ENCODE assay signal across 11 mouse cellular contexts in the genomic region with DNA sequence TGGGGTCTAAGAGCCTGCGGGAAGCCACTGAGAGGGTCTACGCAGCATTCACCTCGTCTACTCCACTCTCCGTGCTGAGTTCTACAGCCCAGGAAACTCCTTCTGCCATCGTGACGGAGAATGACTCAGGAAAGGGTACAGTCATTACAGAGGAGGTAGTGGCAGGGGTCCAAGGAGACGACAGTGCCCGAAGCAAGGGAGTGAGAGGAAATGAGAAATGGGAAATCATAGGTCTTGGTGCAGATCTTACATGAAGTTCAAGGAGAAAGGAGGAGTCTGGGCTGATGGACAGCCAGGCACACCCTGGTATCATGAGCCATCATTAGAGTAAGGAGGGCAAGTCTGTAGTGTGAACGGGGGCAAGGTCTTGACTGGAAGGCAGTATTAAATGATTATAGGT. TPM values are rescaled to one million over a fixed set of nuclear protein-coding genes. Genes with fewer than 3 reads are reported as not detected.
A peak's percentile ranks its signal among the peaks of the same experiment; 100 is the strongest.
DNase-seq lines count a peak whose midpoint lies in the region; ATAC-seq and TF ChIP-seq lines count a peak whose summit lies in the region.
"Had no signal": no experiment of that assay in that cellular context is flagged by ENCODE, and none has a peak within 500 bp of the region (broad histone marks: within the 10 kb centered on the region; RNA-seq: fewer than 3 reads in every experiment).

No protein-coding gene starts in this region.

- no peak overlapping the region for H3K9ac ChIP-seq in kidney, embryonic 14.5 days (ENCODE audit: low read depth, low read length)
- no peak overlapping the region for H3K9ac ChIP-seq in limb, embryonic 14.5 days (ENCODE audit: low read depth, low read length, severe bottlenecking)
- no peak overlapping the region for H3K9ac ChIP-seq in liver, embryonic 11.5 days (ENCODE audit: low read depth, low read length)

- no peaks in the 10 kb centered on the region for H3K27me3 ChIP-seq in kidney, embryonic 14.5 days (ENCODE audit: control insufficient read depth, insufficient read depth, low read length)
- no peaks in the 10 kb centered on the region for H3K27me3 ChIP-seq in limb, embryonic 14.5 days (ENCODE audit: control insufficient read depth, insufficient read depth, low read length)
- no peaks in the 10 kb centered on the region for H3K27me3 ChIP-seq in liver, embryonic 11.5 days (replicated peaks; ENCODE audit: control insufficient read depth, insufficient read depth, low read length)

- no peak overlapping the region for H3K4me2 ChIP-seq in kidney, embryonic 14.5 days (replicated peaks; ENCODE audit: low read depth, low read length)
- peak overlapping the region; percentile 16 for H3K4me2 ChIP-seq in limb, embryonic 14.5 days (replicated peaks; ENCODE audit: low read depth, low read length, severe bottlenecking)
- no peak overlapping the region for H3K4me2 ChIP-seq in liver, embryonic 11.5 days

- WGBS in kidney, embryonic 14.5 days = 69% methylated on average over 9 of the region's 9 CpGs
- 43% methylated on average over 9 of the region's 9 CpGs for WGBS in limb, embryonic 14.5 days
- 85% methylated on average over 9 of the region's 9 CpGs for WGBS in liver, embryonic 11.5 days

- H3K36me3 ChIP-seq in kidney, embryonic 14.5 days (ENCODE audit: control insufficient read depth, insufficient read depth, low read length) = no peaks in the 10 kb centered on the region
- no peaks in the 10 kb centered on the region for H3K36me3 ChIP-seq in limb, embryonic 14.5 days (ENCODE audit: control insufficient read depth, insufficient read depth, low read length)
- no peaks in the 10 kb centered on the region for H3K36me3 ChIP-seq in liver, embryonic 11.5 days (ENCODE audit: control insufficient read depth, insufficient read depth, low read length)
- H3K36me3 ChIP-seq: G1E had no signal

- TF ChIP-seq POLR2A in limb, embryonic 14.5 days (IDR thresholded peaks at IDR 0.05; ENCODE audit: borderline replicate concordance, extremely low read depth, insufficient read depth, insufficient read length) = no peak

- no peak for DNase-seq in kidney, postnatal 4 days
- DNase-seq in Muller cell, postnatal 12 days (ENCODE audit: inconsistent ontology term) = peak; percentile 7
- DNase-seq in adrenal gland, postnatal 25 days = peak; percentile 72
- no peak for DNase-seq in limb, embryonic 14.5 days (ENCODE audit: low spot score)
- no peak for DNase-seq in yolk sac, embryonic 10.5 days (ENCODE audit: low spot score)
- no peak for DNase-seq in ovary, postnatal 10 days (ENCODE audit: low spot score)
- no peak for DNase-seq in liver, embryonic 11.5 days (ENCODE audit: low spot score)
- DNase-seq: liver; spleen, adult 18-20 months had no signal

- no peaks in the 10 kb centered on the region for H3K9me3 ChIP-seq in kidney, embryonic 14.5 days (ENCODE audit: control insufficient read depth, low read length)
- H3K9me3 ChIP-seq in limb, embryonic 14.5 days (ENCODE audit: control insufficient read depth, low read length) = no peaks in the 10 kb centered on the region
- no peaks in the 10 kb centered on the region for H3K9me3 ChIP-seq in liver, embryonic 11.5 days (ENCODE audit: control insufficient read depth, low read length)
- H3K9me3 ChIP-seq: G1E had no signal

- H3K27ac ChIP-seq in kidney, embryonic 14.5 days (ENCODE audit: low read depth, low read length) = no peak overlapping the region
- H3K27ac ChIP-seq in limb, embryonic 14.5 days (replicated peaks; ENCODE audit: low read depth, low read length) = peak overlapping the region; percentile 90; the same call in 1 of the 2 replicates
- H3K27ac ChIP-seq in liver, embryonic 11.5 days (ENCODE audit: low read depth, low read length) = no peak overlapping the region

- H3K4me3 ChIP-seq in kidney, embryonic 14.5 days (ENCODE audit: low read length) = no peak overlapping the region
- H3K4me3 ChIP-seq in limb, embryonic 14.5 days (replicated peaks; ENCODE audit: low read length) = no peak overlapping the region
- no peak overlapping the region for H3K4me3 ChIP-seq in liver, embryonic 11.5 days (ENCODE audit: low read depth, low read length)

- H3K4me1 ChIP-seq in kidney, embryonic 14.5 days (ENCODE audit: control insufficient read depth, insufficient read depth, low read length) = peaks cover 18% of the 10 kb centered on the region
- peaks cover 26% of the 10 kb centered on the region for H3K4me1 ChIP-seq in limb, embryonic 14.5 days (ENCODE audit: control insufficient read depth, insufficient read depth, low read length)
- H3K4me1 ChIP-seq in liver, embryonic 11.5 days (replicated peaks; ENCODE audit: control insufficient read depth, insufficient read depth, low read length) = no peaks in the 10 kb centered on the region

- ATAC-seq in kidney, embryonic 14.5 days (ENCODE audit: low FRiP score, low TSS enrichment) = 0 out of 2 replicates have a peak, but pooled peaks have one; percentile 11
- no peak for ATAC-seq in limb, embryonic 14.5 days (ENCODE audit: low FRiP score, low read depth)
- no peak for ATAC-seq in liver, embryonic 11.5 days (replicated peaks; ENCODE audit: low FRiP score)

RNA-seq across cellular contexts. Expression of gene Kdm7a, which starts 37.5 kb away (rescaled TPM):
- polyA plus RNA-seq in kidney, embryonic 14.5 days (2014; fragmentation: Nextera tagmentation; extraction: Ambion mirVana) = 5.2 and 7.9 TPM in 2 replicates
- total RNA-seq in adrenal gland, postnatal 25 days (2021) = 19.6 and 23.4 TPM in 2 replicates
- polyA plus RNA-seq in limb, embryonic 14.5 days (2012; rRNA removed) = 6.3 and 6.8 TPM in 2 replicates
- polyA plus RNA-seq in limb, embryonic 14.5 days (2014; fragmentation: Nextera tagmentation; extraction: Ambion mirVana) = 6.4 and 7.5 TPM in 2 replicates
- 7.3 and 8.5 TPM in 2 replicates for polyA plus RNA-seq in liver, embryonic 11.5 days (2014; fragmentation: Nextera tagmentation; extraction: Ambion mirVana)

Comparison
In these comparisons a context has a peak if more than half of its experiments do, and no peak if none do; other contexts are left out.
1. DNase-seq: peak in Muller cell, postnatal 12 days (single experiment) and adrenal gland, postnatal 25 days (single experiment); none in kidney, postnatal 4 days (0 of 2), limb, embryonic 14.5 days (single experiment), yolk sac, embryonic 10.5 days (single experiment), ovary, postnatal 10 days (single experiment) and liver, embryonic 11.5 days (single experiment).